Mouse (Mus musculus): ENCODE measurements around the gene Dalrd3.

Dalrd3 gene

DNA sequence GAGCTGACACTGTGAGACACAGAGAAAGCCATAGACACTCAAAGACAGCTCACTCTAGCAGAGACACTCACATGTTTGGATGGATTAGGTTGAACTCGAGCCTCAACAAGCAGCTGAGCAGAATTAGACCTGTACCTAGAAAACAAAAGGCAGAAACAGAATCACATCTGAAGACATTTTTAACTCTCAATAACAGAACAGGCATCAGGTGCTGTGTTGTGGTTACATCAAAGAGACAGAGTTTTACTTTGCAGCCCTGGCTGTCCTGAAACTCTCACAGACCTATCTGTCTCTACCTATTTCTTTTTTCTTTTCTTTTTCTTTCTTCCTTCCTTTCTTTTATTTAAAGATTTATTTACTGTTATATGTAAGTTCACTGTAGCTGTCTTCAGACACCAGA is 47.6 kb downstream of the Dalrd3 start:
- peak in 1 of 2 experiments; percentile 17 for DNase-seq (ENCODE audit: low read depth in 2 of 2, low spot score in 2 of 2)
